ENCODE assay signal across 16 mouse cellular contexts in the genomic region with DNA sequence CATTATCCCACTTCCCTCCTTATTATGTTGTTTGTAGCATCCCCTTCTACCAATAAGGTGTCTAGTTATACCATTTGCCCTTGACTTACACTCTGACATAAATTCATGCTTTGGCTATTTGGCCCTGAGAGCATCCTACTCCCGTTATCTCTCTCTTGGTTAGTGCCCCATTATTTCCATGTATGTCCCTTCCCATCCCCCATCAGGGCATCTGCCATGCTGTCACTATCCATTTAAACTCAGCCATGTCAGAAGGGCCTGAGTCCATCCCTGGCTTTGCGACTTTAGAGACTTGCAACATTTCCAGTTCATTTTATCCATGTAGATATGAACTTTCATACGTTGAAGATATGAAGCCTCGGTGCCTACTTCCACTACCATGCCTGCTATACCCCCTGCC. TPM values are rescaled to one million over a fixed set of nuclear protein-coding genes. Genes with fewer than 3 reads are reported as not detected.
A peak's percentile ranks its signal among the peaks of the same experiment; 100 is the strongest.
DNase-seq lines count a peak whose midpoint lies in the region.
"Had no signal": no experiment of that assay in that cellular context is flagged by ENCODE, and none has a peak within 500 bp of the region (broad histone marks: within the 10 kb centered on the region; RNA-seq: fewer than 3 reads in every experiment).

No protein-coding gene starts in this region.

- peak; percentile 57 to 61 for DNase-seq in cerebellum, postnatal 10 days
- DNase-seq in cerebellum, postnatal 4 days (ENCODE audit: low spot score in 2 of 2) = no peak
- peak; percentile 25 for DNase-seq in retina, embryonic 14.5 days (ENCODE audit: low spot score)
- DNase-seq in retina, postnatal 1 day = peak; percentile 39
- no peak for DNase-seq in embryo, embryonic 10 days (ENCODE audit: low spot score)
- no peak for DNase-seq in heart, postnatal 36 days
- DNase-seq: adrenal gland, adult 2 months; adrenal gland, adult 8-10 months; adrenal gland, postnatal 10 days; adrenal gland, postnatal 14 days; adrenal gland, postnatal 25 days; adrenal gland, postnatal 36 days; B cell, adult 2 months; cerebellum, adult 11 months; cerebellum, adult 11-12 months; cerebellum, adult 18-20 months had no signal

- intact Hi-C loops in heart, postnatal 36 days (cut with DNase I) = no loop called here

RNA-seq across cellular contexts. Expression of gene Wdr11, which starts 51.6 kb away (rescaled TPM):
- total RNA-seq in heart, postnatal 36 days (2021) = 10 to 100 TPM; 23.8 to 24.0 TPM

Comparison
In these comparisons a context has a peak if more than half of its experiments do, and no peak if none do; other contexts are left out.
1. DNase-seq: peak in cerebellum, postnatal 10 days (2 of 2), retina, embryonic 14.5 days (single experiment) and retina, postnatal 1 day (single experiment); none in cerebellum, postnatal 4 days (0 of 2), embryo, embryonic 10 days (single experiment) and heart, postnatal 36 days (0 of 2).